Mouse (Mus musculus) common myeloid progenitor, adult 5-6 weeks (primary cell): ENCODE results near the gene 2510039O18Rik. TPM values are rescaled to one million over a fixed set of nuclear protein-coding genes. Genes with fewer than 3 reads are reported as not detected.

Source experiments
- ATAC-seq: replicated peaks from 2 replicates; pipeline ENCODE4 v1.8.0; 2016; ENCODE audit warnings: low read depth, mild to moderate bottlenecking, moderate TSS enrichment, inconsistent platforms; ENCODE audit not compliant: poor library complexity, severe bottlenecking
- total RNA-seq: library from RNA; stranded (forward); fragments of 200-1000, 187-1606 nt; gene quantifications from 2 replicates; pipeline ENCODE4 v1.2.3, GENCODE M21; 2017

Gene 2510039O18Rik
- total RNA-seq, 1 experiment from 2014 or later = 34.6 TPM

GRCm38 (mm10) chr4:147978391-147978790, 37.7 kb downstream of the 2510039O18Rik start:
- ATAC-seq = no peak

- no peak for ATAC-seq
These were observed 38.8 kb downstream of the 2510039O18Rik start for GRCm38 (mm10) chr4:147979441-147979860.

GRCm38 (mm10) chr4:147985205-147986132, 44.8 kb downstream of the 2510039O18Rik start, which contains the start of gene Nppb:
Gene Nppb, plus strand, starts transcription at chr4:147985788.
- peak; percentile 85 for ATAC-seq

- ATAC-seq = no peak
These were observed 52.9 kb downstream of the 2510039O18Rik start for GRCm38 (mm10) chr4:147993571-147994095.

- no peak for ATAC-seq
These were observed 54.6 kb downstream of the 2510039O18Rik start for GRCm38 (mm10) chr4:147995311-147995710.

Other genes with a start within 250 kb of the 2510039O18Rik start
- gene Zfp534, start 238.3 kb upstream of the 2510039O18Rik start, total RNA-seq = 0.05 TPM in 1 of 2 replicates, not detected in the other
- gene Zfp984, start 131.1 kb upstream of the 2510039O18Rik start, total RNA-seq = 40.0 and 50.5 TPM in 2 replicates
- gene Zfp933, start 92.5 kb upstream of the 2510039O18Rik start, total RNA-seq = 8.2 and 8.4 TPM in 2 replicates
- gene Miip, start 72.1 kb upstream of the 2510039O18Rik start, total RNA-seq = 23.4 and 50.9 TPM in 2 replicates
- gene Fv1, start 71.9 kb upstream of the 2510039O18Rik start, total RNA-seq = 17.2 and 25.1 TPM in 2 replicates
- gene Mfn2, start 36.2 kb upstream of the 2510039O18Rik start, total RNA-seq = 17.7 and 24.4 TPM in 2 replicates
- gene Plod1, start 4.1 kb upstream of the 2510039O18Rik start, total RNA-seq = 3.4 and 11.4 TPM in 2 replicates
- not detected in 2 replicates for gene Nppb, start 44.9 kb downstream of the 2510039O18Rik start, total RNA-seq
- not detected in 2 replicates for gene Nppa, start 59.8 kb downstream of the 2510039O18Rik start, total RNA-seq
- 1.4 and 6.4 TPM in 2 replicates for gene Clcn6, start 97.9 kb downstream of the 2510039O18Rik start, total RNA-seq
- gene Mthfr, start 98.2 kb downstream of the 2510039O18Rik start, total RNA-seq = 5.9 and 8.6 TPM in 2 replicates
- 23.6 and 31.2 TPM in 2 replicates for gene Agtrap, start 147.1 kb downstream of the 2510039O18Rik start, total RNA-seq
- gene Mad2l2, start 189.5 kb downstream of the 2510039O18Rik start, total RNA-seq = 8.4 and 17.2 TPM in 2 replicates
- gene Draxin, start 189.8 kb downstream of the 2510039O18Rik start, total RNA-seq = 0.09 TPM in 1 of 2 replicates, not detected in the other
- 2.9 and 7.1 TPM in 2 replicates for gene Fbxo6, start 211.2 kb downstream of the 2510039O18Rik start, total RNA-seq
- 1.4 and 3.0 TPM in 2 replicates for gene Fbxo44, start 219.6 kb downstream of the 2510039O18Rik start, total RNA-seq
- gene Fbxo2, start 219.7 kb downstream of the 2510039O18Rik start, total RNA-seq = 0.27 TPM in 1 of 2 replicates, not detected in the other